Mouse (Mus musculus) midbrain, embryonic 16.5 days (tissue): ENCODE data around the gene 1700123O20Rik. TPM values are rescaled to one million over a fixed set of nuclear protein-coding genes. Genes with fewer than 3 reads are reported as not detected.

ENCODE experiments used
- microRNA-seq: library from miRNA; unstranded; fragments of <30 nt; microRNA quantifications from one replicate; pipeline ENCODE4, GENCODE M21; 2017
- polyA plus RNA-seq: library from polyadenylated mRNA; unstranded; fragments of >200 nt; fragmentation: Nextera tagmentation; extraction: Ambion mirVana; gene quantifications from 2 replicates; pipeline ENCODE4 v1.2.1, GENCODE M21; 2015

The 1700123O20Rik gene
- polyA plus RNA-seq, 1 experiment from 2014 or later = 58.9 TPM

Small RNA genes within 50 kb of the gene (microRNA-seq; reads per million reads assigned to microRNA genes)
- 0.86 reads per million for gene Mir6948

Other genes starting within 250 kb of the 1700123O20Rik start
- 26.9 and 28.2 TPM in 2 replicates for gene Lrp10, start 222.1 kb upstream of the 1700123O20Rik start, polyA plus RNA-seq
- 46.0 and 48.9 TPM in 2 replicates for gene Rem2, start 210.1 kb upstream of the 1700123O20Rik start, polyA plus RNA-seq
- gene Prmt5, start 168.7 kb upstream of the 1700123O20Rik start, polyA plus RNA-seq = 105 and 106 TPM in 2 replicates
- 12.9 and 13.1 TPM in 2 replicates for gene Haus4, start 131.6 kb upstream of the 1700123O20Rik start, polyA plus RNA-seq
- gene Ajuba, start 108.7 kb upstream of the 1700123O20Rik start, polyA plus RNA-seq = 4.6 and 5.5 TPM in 2 replicates
- gene 4931414P19Rik, start 80.2 kb upstream of the 1700123O20Rik start, polyA plus RNA-seq = 5.2 and 5.6 TPM in 2 replicates
- gene Psmb5, start 68.2 kb upstream of the 1700123O20Rik start, polyA plus RNA-seq = 412 and 432 TPM in 2 replicates
- 0.06 TPM in 1 of 2 replicates, not detected in the other for gene Psmb11, start 64.8 kb upstream of the 1700123O20Rik start, polyA plus RNA-seq
- gene Gm17606, start 45.3 kb upstream of the 1700123O20Rik start, polyA plus RNA-seq = not detected in 2 replicates
- gene Cdh24, start 44.9 kb upstream of the 1700123O20Rik start, polyA plus RNA-seq = 9.6 and 11.2 TPM in 2 replicates
- gene Acin1, start 715 bp downstream of the 1700123O20Rik start, polyA plus RNA-seq = 108 and 123 TPM in 2 replicates
- gene Gm29776, start 12.6 kb downstream of the 1700123O20Rik start, polyA plus RNA-seq = 0.15 and 0.29 TPM in 2 replicates
- not detected in 2 replicates for gene Cebpe, start 26.0 kb downstream of the 1700123O20Rik start, polyA plus RNA-seq
- gene Slc7a8, start 95.7 kb downstream of the 1700123O20Rik start, polyA plus RNA-seq = 8.8 and 12.0 TPM in 2 replicates
- not detected in 2 replicates for gene Rnf212b, start 127.9 kb downstream of the 1700123O20Rik start, polyA plus RNA-seq
- gene Homez, start 184.7 kb downstream of the 1700123O20Rik start, polyA plus RNA-seq = 13.2 and 14.5 TPM in 2 replicates
- 2.3 and 3.4 TPM in 2 replicates for gene Ppp1r3e, start 191.3 kb downstream of the 1700123O20Rik start, polyA plus RNA-seq
- gene Bcl2l2, start 197.2 kb downstream of the 1700123O20Rik start, polyA plus RNA-seq = 3.9 and 4.1 TPM in 2 replicates
- not detected in 2 replicates for gene Gm20521, start 197.2 kb downstream of the 1700123O20Rik start, polyA plus RNA-seq
- 150 and 163 TPM in 2 replicates for gene Pabpn1, start 206.3 kb downstream of the 1700123O20Rik start, polyA plus RNA-seq
- gene Slc22a17, start 226.9 kb downstream of the 1700123O20Rik start, polyA plus RNA-seq = 219 and 245 TPM in 2 replicates
- 11.7 and 12.9 TPM in 2 replicates for gene Efs, start 239.9 kb downstream of the 1700123O20Rik start, polyA plus RNA-seq
- 0.46 and 0.51 TPM in 2 replicates for gene Il25, start 246.5 kb downstream of the 1700123O20Rik start, polyA plus RNA-seq